In the genomic region with DNA sequence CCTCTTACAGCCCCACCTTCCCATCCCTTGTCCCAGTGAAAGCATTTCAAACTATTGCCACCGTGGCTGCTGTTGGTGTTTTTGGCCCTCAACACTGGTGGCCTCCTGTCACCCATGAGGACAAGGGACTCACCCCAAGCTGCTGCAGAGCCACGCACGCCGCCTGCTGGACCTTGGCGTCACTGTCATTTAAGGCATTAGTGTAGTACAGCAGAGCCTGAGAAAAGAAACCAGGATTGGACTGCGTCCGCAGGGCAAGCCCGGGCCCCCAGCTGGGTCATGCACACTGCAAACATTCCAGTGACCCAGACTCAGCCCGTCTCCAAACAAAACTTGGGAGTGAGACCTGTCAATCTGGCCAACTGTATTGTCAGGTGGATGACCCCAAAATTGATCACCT, we compare ENCODE assay signal across 11 mouse cellular contexts. TPM values are rescaled to one million over a fixed set of nuclear protein-coding genes. Genes with fewer than 3 reads are reported as not detected.
DNase-seq lines count a peak whose midpoint lies in the region; ATAC-seq lines count a peak whose summit lies in the region.
"Had no signal": no experiment of that assay in that cellular context is flagged by ENCODE, and none has a peak within 500 bp of the region (broad histone marks: within the 10 kb centered on the region; RNA-seq: fewer than 3 reads in every experiment).

No protein-coding gene starts in this region.

- H3K9ac ChIP-seq in heart, embryonic 11.5 days (ENCODE audit: low read depth, low read length): no peak overlapping the region
- H3K9ac ChIP-seq in liver, embryonic 15.5 days: no peak overlapping the region
- H3K9ac ChIP-seq in neural tube, embryonic 15.5 days (replicated peaks): no peak overlapping the region
- H3K9ac ChIP-seq: embryonic facial prominence, embryonic 15.5 days had no signal

- peak; percentile 51 for DNase-seq in heart, postnatal 4 days
- DNase-seq in urinary bladder, postnatal 14 days (ENCODE audit: low spot score): peak; percentile 39
- no peak for DNase-seq in urinary bladder, adult 2 months (ENCODE audit: low spot score)
- DNase-seq: midbrain, embryonic 14.5 days had no signal

- no peaks in the 10 kb centered on the region for H3K27me3 ChIP-seq in heart, embryonic 11.5 days (ENCODE audit: control insufficient read depth, insufficient read depth, low read length)
- no peaks in the 10 kb centered on the region for H3K27me3 ChIP-seq in liver, embryonic 15.5 days
- 0 out of 2 replicates have a peak, but pooled peaks cover 3% of the 10 kb centered on the region for H3K27me3 ChIP-seq in neural tube, embryonic 15.5 days (replicated peaks)
- H3K27me3 ChIP-seq: embryonic facial prominence, embryonic 15.5 days had no signal

- H3K9me3 ChIP-seq in heart, embryonic 11.5 days (replicated peaks; ENCODE audit: control insufficient read depth, low read length): no peaks in the 10 kb centered on the region
- no peaks in the 10 kb centered on the region for H3K9me3 ChIP-seq in liver, embryonic 15.5 days (replicated peaks)
- H3K9me3 ChIP-seq in neural tube, embryonic 15.5 days (replicated peaks): no peaks in the 10 kb centered on the region
- H3K9me3 ChIP-seq: embryonic facial prominence, embryonic 15.5 days; limb, embryonic 10.5 days had no signal

- H3K4me2 ChIP-seq in heart, embryonic 11.5 days: no peak overlapping the region
- no peak overlapping the region for H3K4me2 ChIP-seq in liver, embryonic 15.5 days
- no peak overlapping the region for H3K4me2 ChIP-seq in neural tube, embryonic 15.5 days
- H3K4me2 ChIP-seq: embryonic facial prominence, embryonic 15.5 days had no signal

- peaks cover 13% of the 10 kb centered on the region for H3K4me1 ChIP-seq in heart, embryonic 11.5 days (ENCODE audit: control insufficient read depth, insufficient read depth, low read length)
- peaks cover 49% of the 10 kb centered on the region for H3K4me1 ChIP-seq in liver, embryonic 15.5 days (replicated peaks)
- no peaks in the 10 kb centered on the region; the same call in 1 of the 2 replicates for H3K4me1 ChIP-seq in neural tube, embryonic 15.5 days

- 0 out of 2 replicates have a peak, but pooled peaks cover 4% of the 10 kb centered on the region for H3K36me3 ChIP-seq in heart, embryonic 11.5 days (ENCODE audit: control insufficient read depth, insufficient read depth, low read length)
- peaks cover 12% of the 10 kb centered on the region for H3K36me3 ChIP-seq in liver, embryonic 15.5 days (replicated peaks)
- peaks cover 19% of the 10 kb centered on the region for H3K36me3 ChIP-seq in neural tube, embryonic 15.5 days

- H3K4me3 ChIP-seq in heart, embryonic 11.5 days (ENCODE audit: low read depth, low read length): no peak overlapping the region
- H3K4me3 ChIP-seq in liver, embryonic 15.5 days (replicated peaks): no peak overlapping the region
- H3K4me3 ChIP-seq in neural tube, embryonic 15.5 days (replicated peaks): no peak overlapping the region
- H3K4me3 ChIP-seq: embryonic facial prominence, embryonic 15.5 days; limb, embryonic 10.5 days had no signal

- no peak for ATAC-seq in heart, embryonic 11.5 days (replicated peaks; ENCODE audit: insufficient number of reproducible peaks, low FRiP score, low TSS enrichment)
- ATAC-seq in liver, embryonic 15.5 days (ENCODE audit: insufficient read depth): peak; percentile 69
- ATAC-seq in frontal cortex, adult (ENCODE audit: low TSS enrichment): no peak
- no peak for ATAC-seq in neural tube, embryonic 15.5 days (ENCODE audit: low FRiP score)
- ATAC-seq: intestine, embryonic 16.5 days had no signal

- H3K27ac ChIP-seq in heart, embryonic 11.5 days (ENCODE audit: low read depth, low read length): no peak overlapping the region
- peak overlapping the region; percentile 33; the same call in 1 of the 2 replicates for H3K27ac ChIP-seq in liver, embryonic 15.5 days (replicated peaks)
- no peak overlapping the region for H3K27ac ChIP-seq in neural tube, embryonic 15.5 days (replicated peaks)
- H3K27ac ChIP-seq: embryonic facial prominence, embryonic 15.5 days; limb, embryonic 10.5 days had no signal

- 55% methylated on average over 9 of the region's 9 CpGs for WGBS in heart, embryonic 11.5 days (ENCODE audit: insufficient replicate concordance)
- WGBS in liver, embryonic 15.5 days (ENCODE audit: insufficient replicate concordance): 54% methylated on average over 9 of the region's 9 CpGs
- WGBS in neural tube, embryonic 15.5 days: 68% methylated on average over 9 of the region's 9 CpGs

RNA-seq across cellular contexts. Expression of gene Ripor3, which starts 27.8 kb away (rescaled TPM):
- total RNA-seq in heart, postnatal 4 days (2021): under 1 TPM; 0.45 to 0.91 TPM
- 0.97 and 2.1 TPM in 2 replicates for polyA plus RNA-seq in heart, embryonic 11.5 days (2014; fragmentation: Nextera tagmentation; extraction: Ambion mirVana)
- 8.4 and 10.6 TPM in 2 replicates for polyA plus RNA-seq in urinary bladder, adult 2 months (2012; rRNA removed)
- 1.2 and 1.4 TPM in 2 replicates for polyA plus RNA-seq in liver, embryonic 15.5 days (2015; fragmentation: Nextera tagmentation; extraction: Ambion mirVana)
- polyA plus RNA-seq in neural tube, embryonic 15.5 days (2015; fragmentation: Nextera tagmentation; extraction: Ambion mirVana): 0.47 and 0.66 TPM in 2 replicates

RNA-seq across cellular contexts. Expression of gene Ptpn1, which starts 50.8 kb away (rescaled TPM):
- total RNA-seq in heart, postnatal 4 days (2021): 10 to 100 TPM; 37.7 to 38.1 TPM
- 43.5 and 46.7 TPM in 2 replicates for polyA plus RNA-seq in heart, embryonic 11.5 days (2014; fragmentation: Nextera tagmentation; extraction: Ambion mirVana)
- 34.5 and 35.1 TPM in 2 replicates for polyA plus RNA-seq in urinary bladder, adult 2 months (2012; rRNA removed)
- 25.6 and 31.1 TPM in 2 replicates for polyA plus RNA-seq in liver, embryonic 15.5 days (2015; fragmentation: Nextera tagmentation; extraction: Ambion mirVana)
- polyA plus RNA-seq in neural tube, embryonic 15.5 days (2015; fragmentation: Nextera tagmentation; extraction: Ambion mirVana): 69.6 and 71.7 TPM in 2 replicates
